ENCODE assay signal across 26 mouse cellular contexts in the genomic region with DNA sequence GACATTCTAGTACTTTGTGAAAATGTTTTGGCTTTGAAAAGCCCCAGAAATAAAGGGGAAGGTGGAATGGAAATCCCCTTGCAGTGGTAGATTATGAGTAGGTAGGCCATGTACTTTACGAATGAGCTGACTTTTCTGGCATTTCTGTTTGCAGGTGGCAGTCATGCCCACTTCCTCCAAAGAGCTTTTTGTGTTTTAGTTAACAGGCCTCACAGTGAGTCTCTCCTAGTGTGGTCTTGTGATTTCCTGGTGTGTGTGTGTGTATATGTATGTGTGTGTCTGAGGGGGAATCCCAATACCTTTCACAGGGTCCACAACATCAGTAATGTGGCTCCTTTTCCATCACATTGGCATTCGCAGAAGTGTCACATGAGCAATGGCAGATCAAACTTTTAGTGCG.
DNase-seq lines count a peak whose midpoint lies in the region; ATAC-seq and TF ChIP-seq lines count a peak whose summit lies in the region.
"Had no signal": no experiment of that assay in that cellular context is flagged by ENCODE, and none has a peak within 500 bp of the region (broad histone marks: within the 10 kb centered on the region; RNA-seq: fewer than 3 reads in every experiment).

No protein-coding gene starts in this region.

- H3K4me3 ChIP-seq in thymus, adult 2 months (ENCODE audit: control insufficient read depth, insufficient read depth, low read length), result no peak overlapping the region
- H3K4me3 ChIP-seq in kidney, adult 2 months (ENCODE audit: insufficient read depth, low read depth, low read length), result no peak overlapping the region
- H3K4me3 ChIP-seq: embryonic facial prominence, embryonic 10.5 days; forebrain, embryonic 10.5 days; heart, embryonic 10.5 days; kidney, embryonic 15.5 days; megakaryocyte, embryonic 14.5 days; midbrain, embryonic 13.5 days; neural tube, embryonic 13.5 days; stomach, embryonic 15.5 days had no signal

- peaks cover 9% of the 10 kb centered on the region for H3K4me1 ChIP-seq in thymus, adult 2 months (replicated peaks; ENCODE audit: control insufficient read depth, insufficient read depth, low read length)
- peaks cover 5% of the 10 kb centered on the region; the same call in 1 of the 2 replicates for H3K4me1 ChIP-seq in kidney, adult 2 months (ENCODE audit: control insufficient read depth, insufficient read depth, low read length)
- H3K4me1 ChIP-seq: embryonic facial prominence, embryonic 10.5 days; forebrain, embryonic 10.5 days; heart, embryonic 10.5 days; kidney, embryonic 15.5 days; megakaryocyte, embryonic 14.5 days; midbrain, embryonic 13.5 days; neural tube, embryonic 13.5 days; stomach, embryonic 15.5 days had no signal

- no peak overlapping the region for H3K27ac ChIP-seq in thymus, adult 2 months (ENCODE audit: control insufficient read depth, insufficient read depth, low read length)
- H3K27ac ChIP-seq in kidney, adult 2 months (ENCODE audit: insufficient read depth, low read depth, low read length), result no peak overlapping the region
- H3K27ac ChIP-seq: embryonic facial prominence, embryonic 10.5 days; forebrain, embryonic 10.5 days; heart, embryonic 10.5 days; kidney, embryonic 15.5 days; liver, embryonic 14.5 days; midbrain, embryonic 13.5 days; neural tube, embryonic 13.5 days; stomach, embryonic 15.5 days had no signal

- ATAC-seq in activated CD4-positive, CD25-positive, alpha-beta regulatory T cell, adult 4 months, result peak; percentile 82
- ATAC-seq: forebrain, postnatal 0 days; hindbrain, embryonic 16.5 days; intestine, postnatal 0 days; midbrain, embryonic 13.5 days had no signal

- no peaks in the 10 kb centered on the region for H3K27me3 ChIP-seq in thymus, adult 2 months (ENCODE audit: control insufficient read depth, insufficient read depth, low read length)
- no peaks in the 10 kb centered on the region for H3K27me3 ChIP-seq in kidney, adult 2 months (replicated peaks; ENCODE audit: control insufficient read depth, insufficient read depth, low read length)
- H3K27me3 ChIP-seq: kidney, embryonic 15.5 days; megakaryocyte, embryonic 14.5 days; midbrain, embryonic 13.5 days; neural tube, embryonic 13.5 days; stomach, embryonic 15.5 days had no signal

- WGBS in thymus, adult 2 months, result 59% methylated on average over 3 of the region's 3 CpGs
- 91% methylated on average over 3 of the region's 3 CpGs for WGBS in kidney, adult 2 months

- TF ChIP-seq CTCF in thymus, adult 2 months (IDR thresholded peaks at IDR 0.05; ENCODE audit: borderline replicate concordance, control insufficient read depth, extremely low read depth, insufficient read depth, low read length, poor library complexity), result no peak
- TF ChIP-seq CTCF in kidney, adult 2 months (conservative IDR thresholded peaks at IDR 0.05; ENCODE audit: insufficient read depth, insufficient read length, low read depth, low read length), result no peak

- peak; percentile 14 for DNase-seq in thymus, adult 2 months
- no peak for DNase-seq in thymus, postnatal 4 days
- peak; percentile 74 to 78 for DNase-seq in spleen, postnatal 36 days (ENCODE audit: low spot score in 2 of 2)
- no peak for DNase-seq in left cerebral cortex, adult 9 months (ENCODE audit: low spot score in 2 of 2)
- DNase-seq in left cerebral cortex, postnatal 4 days, result no peak
- no peak for DNase-seq in kidney, adult 2 months
- DNase-seq in frontal cortex, adult 2 months (ENCODE audit: extremely low spot score in 1 of 2, low spot score in 1 of 2), result no peak
- DNase-seq: adrenal gland, adult 2 months; cerebellum, adult 11-12 months; cerebellum, postnatal 10 days; forebrain, postnatal 0 days; kidney, postnatal 36 days; lung, embryonic 14.5 days; lung, postnatal 36 days had no signal

- no peak for TF ChIP-seq POLR2A in thymus, adult 2 months (IDR thresholded peaks at IDR 0.05; ENCODE audit: control insufficient read depth, extremely low read depth, insufficient read depth, low read length, poor library complexity)
- TF ChIP-seq POLR2A in kidney, adult 2 months (IDR thresholded peaks at IDR 0.05; ENCODE audit: low read depth, low read length), result no peak

- intact Hi-C loops in left cerebral cortex, postnatal 4 days (cut with DNase I), result no loop called here

- H3K36me3 ChIP-seq in thymus, adult 2 months (ENCODE audit: control insufficient read depth, insufficient read depth, low read length), result no peaks in the 10 kb centered on the region
- H3K36me3 ChIP-seq in kidney, adult 2 months (ENCODE audit: control insufficient read depth, insufficient read depth, low read length), result no peaks in the 10 kb centered on the region; the same call in 1 of the 2 replicates
- H3K36me3 ChIP-seq: heart, embryonic 10.5 days; kidney, embryonic 15.5 days; midbrain, embryonic 13.5 days; neural tube, embryonic 13.5 days; stomach, embryonic 15.5 days had no signal

Comparison
In these comparisons a context has a peak if more than half of its experiments do, and no peak if none do; other contexts are left out.
1. DNase-seq: peak in thymus, adult 2 months (single experiment) and spleen, postnatal 36 days (2 of 2); none in thymus, postnatal 4 days (single experiment), left cerebral cortex, adult 9 months (0 of 2), left cerebral cortex, postnatal 4 days (single experiment), kidney, adult 2 months (single experiment) and frontal cortex, adult 2 months (0 of 2).